Mouse (Mus musculus) CD4-positive, CD25-positive, alpha-beta regulatory T cell, adult 4 months (primary cell): ENCODE data around the gene Sept7. TPM values are rescaled to one million over a fixed set of nuclear protein-coding genes. Genes with fewer than 3 reads are reported as not detected.
A peak's percentile ranks its signal among the peaks of the same experiment; 100 is the strongest.
"Not testable (repeated sequence)": the region's sequence is repeated elsewhere in the genome, so short reads cannot be mapped to it uniquely, and the experiment has no call there.

Source experiments
- ATAC-seq: one replicate; pipeline ENCODE4 v1.8.0; 2017
- polyA plus RNA-seq, 2 experiments: library from polyadenylated mRNA; unstranded; fragments of 100-300 nt; shearing (Covaris generic); gene quantifications; one replicate each; pipeline ENCODE4 v1.2.1; 2017

The Sept7 gene
- polyA plus RNA-seq, 2 experiments from 2014 or later, result 401 to 415 TPM

DNA sequence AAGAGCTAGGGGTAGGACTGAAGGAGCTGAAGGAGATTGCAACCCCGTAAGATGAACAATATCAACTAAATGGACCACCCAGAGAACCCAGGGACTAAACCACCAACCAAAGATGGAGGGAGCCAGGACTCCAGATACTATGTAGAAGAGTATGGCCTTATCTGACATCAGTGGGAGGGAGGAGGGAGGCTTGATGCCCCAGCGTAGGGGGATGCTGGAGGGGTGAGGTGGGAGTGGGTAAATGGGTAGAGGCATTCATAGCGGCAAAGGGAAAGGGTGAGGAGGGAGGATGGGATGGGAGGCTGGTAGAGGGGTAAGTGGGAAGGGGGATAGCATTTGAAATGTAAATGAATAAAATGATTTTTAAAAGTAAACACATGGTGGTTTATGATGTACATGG is 8.2 kb downstream of the Sept7 start:
- ATAC-seq, result no peak

DNA sequence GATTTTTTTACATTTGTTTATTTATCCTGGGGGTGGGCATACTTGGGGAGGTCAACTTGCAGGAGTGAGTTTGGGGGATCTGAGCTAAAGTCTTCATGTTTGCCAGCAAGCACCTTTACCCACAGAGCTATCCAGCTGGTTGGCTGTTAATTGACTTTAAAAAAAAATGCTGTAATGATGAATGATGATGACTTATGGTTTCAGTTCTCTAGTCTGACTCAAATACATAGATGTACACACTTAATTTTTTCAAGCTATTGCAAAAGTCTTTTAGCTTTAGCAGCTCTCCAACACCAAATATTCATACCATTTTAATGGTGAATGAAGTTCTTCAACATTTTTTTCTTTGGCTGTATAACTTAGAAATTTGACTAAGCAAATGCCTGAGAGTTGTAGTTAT is 8.7 kb downstream of the Sept7 start:
- peak; percentile 21 for ATAC-seq

DNA sequence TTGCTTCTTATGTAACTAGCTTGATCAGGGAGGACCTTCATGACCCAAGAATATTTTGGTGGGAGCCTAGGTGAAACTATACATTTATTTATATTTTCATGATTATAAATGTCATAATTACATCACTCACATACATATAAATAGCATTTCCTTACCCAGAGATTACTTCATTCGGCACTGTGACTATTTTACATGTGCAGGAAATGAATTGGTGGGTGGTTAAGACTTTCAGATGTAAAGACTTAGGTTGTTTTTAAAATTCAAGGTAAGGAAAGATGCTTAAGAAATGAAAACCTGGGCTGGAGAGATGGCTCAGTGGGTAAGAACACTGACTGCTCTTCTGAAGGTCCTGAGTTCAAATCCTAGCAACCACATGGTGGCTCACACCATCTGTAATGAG is 9.8 kb downstream of the Sept7 start:
- ATAC-seq, result peak; percentile 70

DNA sequence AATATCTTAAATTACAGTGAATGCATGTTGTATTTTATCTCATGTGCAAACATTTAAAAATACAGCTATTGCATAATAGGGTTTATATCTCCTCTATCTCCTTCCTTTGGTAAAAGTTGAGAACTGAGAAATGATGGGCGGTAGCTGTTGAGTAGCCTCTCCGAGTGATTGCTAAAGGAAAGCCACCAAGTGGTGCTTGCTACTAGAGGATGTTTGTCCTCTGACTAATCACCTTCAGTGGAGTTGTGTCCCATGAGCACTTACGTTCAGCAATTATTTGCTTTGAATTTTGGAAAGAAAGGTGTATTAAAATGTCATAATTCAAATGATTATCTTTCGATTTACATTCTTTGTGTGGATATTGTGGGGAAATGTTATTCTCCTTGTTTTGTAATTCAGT is 13.6 kb downstream of the Sept7 start:
- no peak for ATAC-seq

DNA sequence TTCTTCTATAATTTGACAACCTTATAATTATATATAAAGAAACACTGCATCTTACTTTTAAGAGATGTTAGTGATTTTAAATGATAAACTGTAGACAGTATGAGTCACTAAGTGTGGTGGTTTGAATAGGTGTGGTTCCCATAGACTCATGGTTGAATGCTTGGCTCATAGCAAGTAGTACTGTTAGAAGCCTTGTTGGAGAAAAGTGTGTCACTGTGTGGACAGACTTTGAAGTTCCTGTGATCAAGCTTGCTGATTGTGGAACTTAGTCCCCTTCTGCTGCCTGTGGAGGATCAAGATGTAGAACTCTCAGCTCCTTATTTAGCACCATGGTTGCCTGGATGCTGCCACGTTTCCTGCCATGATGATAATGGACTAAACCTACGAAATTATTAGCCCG is 14.9 kb downstream of the Sept7 start:
- no peak for ATAC-seq

DNA sequence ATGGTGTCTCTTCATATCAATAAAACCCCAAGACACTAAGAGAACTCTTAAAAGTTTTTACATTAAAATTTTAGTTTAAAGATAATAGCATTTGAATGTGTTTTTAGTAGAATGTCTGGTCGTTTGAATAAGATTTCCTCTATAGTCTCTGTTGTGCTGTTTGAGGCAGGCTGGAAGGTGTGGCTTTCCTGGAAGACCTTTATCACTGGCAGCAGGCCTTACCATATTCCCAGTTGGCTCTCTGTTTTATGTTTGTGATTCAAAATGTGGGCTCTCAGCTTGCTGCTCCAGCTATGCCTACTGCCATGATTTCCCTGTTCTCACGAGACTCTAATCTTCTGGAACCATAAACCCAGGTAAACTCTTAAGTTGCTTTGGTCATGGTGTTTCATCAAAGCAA is 15.3 kb downstream of the Sept7 start:
- no peak for ATAC-seq

DNA sequence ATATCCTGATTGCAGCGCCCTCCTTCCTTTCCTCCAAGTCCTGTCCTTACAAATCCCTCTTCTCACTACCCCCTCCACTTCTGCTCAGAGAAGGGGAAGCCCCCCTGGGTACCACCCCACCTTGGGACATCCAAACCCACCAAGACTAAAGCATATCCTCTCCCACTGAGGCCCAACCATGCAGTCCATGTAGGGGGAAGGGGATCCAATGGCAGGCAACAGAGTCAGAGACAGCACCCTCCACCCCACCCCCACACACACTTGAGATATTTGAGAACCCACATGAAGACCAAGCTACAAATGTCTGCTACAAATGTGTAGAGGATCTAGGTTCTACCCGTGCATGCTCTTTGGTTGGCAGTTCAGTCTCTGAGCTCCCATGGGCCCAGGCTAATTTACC is 19.7 kb downstream of the Sept7 start:
- no peak for ATAC-seq

DNA sequence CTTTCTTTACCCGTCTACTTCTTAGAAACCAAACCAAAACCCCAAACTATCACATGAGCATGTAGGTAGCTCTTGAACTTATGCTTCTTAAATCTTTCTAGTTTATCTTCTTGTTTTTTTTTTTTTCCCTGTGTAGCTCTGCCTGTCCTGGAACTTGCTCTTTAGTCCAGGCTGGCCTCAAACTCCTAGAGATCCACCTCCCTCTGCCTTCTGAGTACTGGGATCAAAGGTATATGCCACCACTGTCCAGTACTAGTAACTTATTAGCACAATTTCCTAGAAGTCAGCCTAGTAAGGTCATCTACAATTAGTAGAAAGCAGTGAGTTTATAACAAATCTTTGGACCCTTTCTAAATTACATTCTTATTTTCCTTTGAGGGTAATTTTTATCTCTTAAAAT is 37.6 kb downstream of the Sept7 start:
- ATAC-seq, result no peak

DNA sequence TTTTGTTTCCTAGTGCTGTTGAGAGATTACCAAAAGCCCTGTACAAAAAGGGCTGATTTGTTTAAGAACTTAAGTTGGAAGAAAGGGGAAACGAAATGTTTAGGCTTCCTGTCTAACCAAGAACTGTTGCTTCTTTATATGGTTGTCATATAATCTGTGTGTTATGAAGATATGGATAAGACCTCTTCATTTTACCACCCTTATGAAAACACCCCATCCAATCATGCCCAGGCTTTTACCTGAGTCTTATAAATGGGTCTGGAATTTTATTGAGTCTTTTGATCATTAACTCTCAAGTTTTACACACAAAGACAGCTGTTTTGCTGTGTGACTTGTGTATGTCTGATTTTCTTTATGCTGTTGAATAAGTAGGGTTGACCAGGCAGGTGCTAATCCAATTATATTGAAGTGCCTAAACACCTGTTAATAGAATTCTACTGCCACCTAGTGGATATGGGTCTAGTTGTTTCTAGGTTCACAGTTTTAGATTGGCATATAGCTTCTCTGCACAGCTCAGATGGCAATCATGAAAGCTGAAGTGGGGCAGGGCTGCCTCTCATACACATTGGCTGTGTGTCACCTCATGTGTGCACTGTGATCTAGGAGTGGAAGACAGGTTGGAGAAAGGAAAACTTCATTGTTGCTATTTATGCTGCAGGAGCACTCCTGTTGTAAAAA is 57.4 kb downstream of the Sept7 start:
- ATAC-seq, result peak; percentile 94

DNA sequence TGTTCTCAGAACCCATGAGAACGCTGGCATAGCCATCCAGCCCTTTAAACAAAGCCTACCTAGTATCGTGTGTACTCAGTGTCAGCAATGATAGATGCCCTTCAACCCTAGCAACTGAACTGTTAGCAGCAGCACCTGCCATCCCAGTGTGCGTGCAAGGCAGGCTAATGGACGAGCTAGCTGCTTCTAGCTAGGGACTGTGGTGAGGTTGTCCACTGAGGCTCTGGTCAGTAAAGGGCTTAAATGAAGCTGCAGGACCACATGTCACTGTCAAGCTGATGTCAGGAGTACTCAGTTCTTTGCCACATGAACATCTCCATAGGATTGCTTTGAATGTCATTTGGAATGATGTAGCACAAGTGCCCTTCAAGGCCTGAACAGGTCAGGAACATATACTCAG is 62.1 kb downstream of the Sept7 start:
- ATAC-seq, result no peak

DNA sequence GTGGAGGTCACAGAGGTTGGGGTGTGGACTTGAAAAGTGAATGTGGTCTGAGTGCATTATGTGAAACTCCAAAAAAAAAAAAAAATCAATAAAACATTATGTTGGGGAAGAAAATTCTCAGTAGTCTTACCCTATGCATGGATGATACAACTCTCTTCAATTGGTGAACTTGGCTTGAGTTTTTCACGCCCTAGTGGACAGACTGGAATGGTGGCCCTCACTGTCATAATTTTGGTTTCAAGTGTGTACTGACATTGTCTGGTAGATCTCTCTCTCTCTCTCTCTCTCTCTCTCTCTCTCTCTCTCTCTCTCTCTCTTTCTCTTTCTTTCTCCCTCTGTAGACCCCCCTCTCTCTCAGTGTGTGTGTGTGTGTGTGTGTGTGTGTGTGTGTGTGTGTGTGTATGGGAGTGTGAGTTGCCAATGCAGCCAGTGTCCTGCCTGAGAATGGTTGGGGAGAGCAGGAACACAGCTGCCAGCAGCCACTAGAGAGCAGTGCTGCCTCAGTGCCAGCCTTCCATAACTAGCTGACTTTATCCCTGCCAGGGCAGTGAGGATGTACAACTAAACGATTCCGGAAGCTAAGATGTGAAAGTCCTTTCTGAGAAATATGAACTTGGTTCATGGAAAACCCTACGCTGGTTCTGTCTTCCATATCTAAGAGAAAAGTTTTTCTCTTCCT is 65.7 kb downstream of the Sept7 start:
- ATAC-seq, result peak; percentile 62

DNA sequence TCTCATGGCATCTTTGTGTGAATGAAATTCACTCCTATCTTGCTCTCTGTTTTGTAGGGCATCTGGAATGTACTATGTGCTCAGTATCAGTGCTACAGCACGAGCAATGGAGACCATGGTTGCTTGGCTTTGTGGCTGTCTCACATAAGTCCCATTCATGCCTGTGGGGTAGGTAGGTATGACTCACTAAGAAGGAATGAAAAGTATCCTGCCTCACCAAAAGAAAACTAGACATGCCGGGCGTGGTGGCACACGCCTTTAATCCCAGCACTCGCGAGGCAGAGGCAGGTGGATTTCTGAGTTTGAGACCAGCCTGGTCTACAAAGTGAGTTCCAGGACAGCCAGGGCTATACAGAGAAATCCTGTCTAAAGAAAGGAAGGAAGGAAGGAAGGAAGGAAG is 67.4 kb downstream of the Sept7 start:
- not testable (repeated sequence) for ATAC-seq

DNA sequence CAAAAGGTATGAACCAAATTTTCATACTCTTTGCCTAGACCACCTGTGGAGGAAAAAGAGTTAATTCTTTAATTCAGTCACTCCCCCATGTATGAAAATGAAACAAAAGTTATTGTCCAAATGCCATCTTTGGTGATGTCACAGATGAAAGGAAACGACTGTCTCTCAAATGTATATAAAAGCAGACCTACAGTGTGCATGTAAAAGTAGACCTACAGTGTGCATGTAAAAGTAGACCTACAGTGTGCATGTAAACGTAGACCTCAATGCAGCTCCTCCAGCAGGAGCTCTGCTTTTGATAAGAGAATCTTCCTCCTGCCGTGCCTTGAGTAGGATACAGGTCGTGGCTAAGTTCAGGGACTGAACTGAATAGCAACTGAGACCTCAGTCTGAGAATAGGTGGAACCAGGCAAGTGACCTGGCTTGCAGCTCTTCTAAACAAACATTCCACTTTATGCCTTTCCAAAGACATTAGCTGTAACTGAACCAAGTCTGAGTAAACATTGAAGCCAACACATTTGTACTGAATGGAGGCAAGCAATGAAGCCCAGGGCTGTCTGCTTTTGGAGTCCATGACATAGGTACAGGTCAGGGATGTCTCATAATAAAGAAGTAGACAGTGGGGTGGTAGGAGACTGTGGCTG is 75.6 kb downstream of the Sept7 start:
- ATAC-seq, result no peak

DNA sequence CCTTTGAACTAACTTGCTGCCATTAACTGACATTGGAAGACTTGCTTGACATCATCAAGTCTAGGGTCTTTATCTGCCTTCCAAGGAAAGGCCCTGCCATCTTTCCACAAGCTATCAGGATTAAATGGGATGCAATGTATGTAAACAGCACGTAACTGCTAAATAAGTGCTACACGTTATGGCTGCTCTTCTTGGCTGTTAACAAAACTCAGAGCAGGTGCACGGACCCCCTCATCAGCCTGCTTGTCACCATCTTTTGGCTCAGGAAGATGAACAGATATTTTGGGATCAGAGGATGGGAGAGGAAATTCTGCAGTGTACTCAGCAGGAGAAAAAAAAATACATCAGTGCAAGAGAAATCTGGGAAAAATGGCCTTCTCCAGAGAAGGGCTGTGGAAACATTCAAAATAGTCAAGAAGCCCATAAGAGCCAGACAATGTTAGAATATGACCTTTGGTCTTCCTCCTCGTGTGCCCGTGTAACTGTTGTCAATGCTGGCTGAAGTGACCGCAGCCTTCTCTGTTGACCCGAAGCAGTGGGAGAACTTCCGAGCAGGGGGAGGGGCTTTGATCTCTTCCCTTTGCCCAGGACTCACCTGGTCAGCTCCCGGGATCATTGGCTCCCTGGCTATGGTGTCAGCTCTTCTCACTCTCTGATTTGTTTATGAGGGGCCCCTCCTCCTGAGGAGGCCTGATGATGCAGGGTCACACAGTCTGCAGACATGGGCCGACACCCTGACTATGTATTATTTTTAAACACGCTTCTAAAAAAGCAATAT is 76.9 kb downstream of the Sept7 start:
- no peak for ATAC-seq

DNA sequence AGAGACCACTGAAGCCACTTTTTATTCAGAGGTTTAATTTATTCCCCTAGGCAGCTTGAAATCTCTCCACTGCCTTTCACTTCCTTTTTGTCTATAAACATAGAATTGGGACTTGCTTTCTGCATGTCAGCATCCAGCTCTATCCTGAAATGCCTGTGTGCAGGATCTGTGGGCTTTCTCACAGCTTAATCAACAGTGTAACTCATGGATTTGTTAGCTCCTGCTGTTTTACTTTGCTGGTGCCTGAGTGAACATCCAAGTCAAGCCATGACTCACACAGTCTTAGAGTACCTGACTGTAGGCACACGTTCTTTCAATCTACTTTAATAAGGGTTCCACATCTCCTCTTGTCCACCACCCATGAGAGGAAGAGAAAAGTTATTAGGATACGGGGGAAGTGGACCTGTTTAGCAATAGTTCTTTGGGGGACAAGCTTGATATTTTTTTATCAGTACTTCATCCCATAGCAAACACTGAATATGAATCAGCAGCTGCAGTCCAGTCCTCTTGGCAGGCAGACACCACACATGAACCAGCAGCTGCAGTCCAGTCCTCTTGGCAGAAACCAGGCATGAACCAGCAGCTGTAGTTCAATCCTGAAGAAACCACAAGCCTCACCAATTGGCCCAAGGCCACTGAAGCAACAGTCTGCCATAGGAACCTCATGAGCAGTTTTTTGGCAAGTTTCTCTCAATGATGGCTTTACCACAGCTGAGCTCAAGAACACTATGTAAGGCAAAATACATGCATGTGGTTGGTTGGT is 85.4 kb downstream of the Sept7 start:
- ATAC-seq, result no peak

DNA sequence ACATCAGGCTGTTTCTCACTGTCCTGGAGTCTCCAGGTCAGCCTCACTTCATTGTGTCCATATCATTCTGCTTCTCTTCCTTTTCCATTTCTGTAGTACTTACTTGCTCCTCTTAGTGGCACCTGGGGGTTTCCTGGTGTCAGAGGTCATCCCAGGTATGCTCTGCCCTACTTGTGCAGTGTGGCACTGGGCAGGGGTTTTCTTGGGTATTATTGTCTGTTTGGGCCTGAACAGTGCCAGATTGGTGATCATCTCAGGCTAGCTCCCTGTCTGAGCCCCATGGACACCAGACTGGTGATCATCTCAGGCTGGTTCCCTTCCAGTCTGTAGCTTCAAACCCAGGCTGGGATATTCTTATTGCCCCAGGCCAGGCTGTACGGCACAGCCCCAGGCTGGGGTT is 88.2 kb downstream of the Sept7 start:
- ATAC-seq, result no peak

DNA sequence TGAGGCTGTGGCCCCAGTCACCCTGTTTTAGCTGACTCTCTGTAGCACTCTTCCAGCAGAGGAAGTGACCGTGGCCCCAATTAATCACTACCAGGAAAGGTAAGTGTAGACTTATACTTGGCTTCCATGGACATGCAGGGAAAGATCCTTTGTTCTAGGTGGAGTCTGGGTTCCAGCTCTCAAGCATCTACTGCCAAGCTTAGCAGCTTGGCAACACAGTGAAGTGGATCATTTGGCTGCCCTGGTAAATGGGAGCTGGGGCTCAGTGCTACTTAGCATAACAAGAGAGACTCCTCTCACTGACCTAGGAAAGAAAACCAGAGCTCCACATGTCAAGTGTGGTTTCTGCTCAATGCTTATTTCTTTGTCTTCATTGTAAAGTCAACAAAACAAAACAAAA is 101.5 kb downstream of the Sept7 start:
- no peak for ATAC-seq

DNA sequence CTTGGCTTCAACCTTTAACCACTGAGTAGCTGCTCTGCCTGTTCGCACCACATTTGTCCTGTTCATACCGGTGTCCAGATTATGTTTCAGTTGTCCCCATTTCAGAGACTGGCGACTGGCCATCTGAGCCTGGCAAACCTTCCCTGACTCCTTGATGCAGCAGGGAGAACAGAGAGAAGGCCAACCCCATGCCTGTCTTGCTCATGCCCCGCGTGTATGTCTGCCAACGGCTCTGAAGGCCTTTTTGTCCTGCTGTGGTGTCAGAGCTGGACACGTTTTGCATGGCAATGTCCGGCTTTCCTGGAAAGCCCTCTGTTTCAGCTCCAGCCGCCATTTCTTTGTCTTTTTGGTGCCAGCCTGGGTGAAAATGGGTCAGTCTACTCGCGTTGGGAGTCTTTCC is 103.6 kb downstream of the Sept7 start:
- ATAC-seq, result no peak

DNA sequence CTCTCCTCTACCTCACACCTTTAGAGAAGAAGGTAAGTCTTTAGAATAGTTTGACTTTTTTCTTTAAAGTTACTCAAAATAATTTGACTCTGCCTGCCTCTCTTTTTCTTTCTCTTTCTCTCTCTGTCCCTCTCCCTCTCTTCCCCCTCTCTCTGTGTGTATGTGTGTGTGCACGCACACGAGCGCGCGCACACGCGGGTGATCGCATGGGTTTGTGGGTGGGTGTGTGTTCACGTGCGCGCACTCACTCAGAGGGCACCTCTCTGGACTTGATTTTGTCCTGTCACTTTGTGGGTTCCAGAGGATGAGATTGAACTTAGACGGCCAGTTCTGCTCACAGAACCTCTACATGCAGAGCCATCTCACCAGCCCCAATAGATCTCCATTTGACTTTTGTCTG is 105.3 kb downstream of the Sept7 start:
- ATAC-seq, result no peak

DNA sequence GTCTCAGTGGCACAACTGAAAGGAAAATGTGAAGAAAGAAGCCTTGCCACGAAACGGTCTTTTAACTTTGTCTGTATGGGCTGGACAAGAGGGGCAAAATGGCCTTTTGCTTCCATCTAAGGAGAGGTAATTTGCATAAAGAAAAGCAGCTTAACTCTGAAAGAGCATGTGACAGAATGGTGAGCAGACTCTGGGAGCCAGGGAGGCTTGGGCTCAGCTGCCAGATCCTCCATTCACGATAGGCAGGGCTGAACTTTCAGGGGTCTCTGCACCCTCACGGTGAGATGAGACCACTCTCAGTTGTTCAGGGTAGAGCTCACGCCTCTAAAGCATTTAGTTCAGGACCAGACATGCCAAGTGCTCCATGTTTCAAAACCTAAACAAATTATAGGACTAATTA is 105.8 kb downstream of the Sept7 start:
- no peak for ATAC-seq
